Mouse (Mus musculus) hindbrain, embryonic 16.5 days (tissue): ENCODE measurements at regions not wholly inside any gene's neighbourhood (a gene's known extent, or its start where the extent isn't known, plus 50 kb on each side); places are given as distances from the start of the nearest gene placed in this dataset.

ENCODE experiments used
- ATAC-seq: fragments of 200-750 bp; cut with Nextera tagmentation; 2 replicates; pipeline ENCODE4 v1.8.0; 2017; ENCODE audit warnings: moderate TSS enrichment, moderate library complexity
- H3K27ac ChIP-seq: fragments of 300-500 bp; sonication (generic); 2 replicates; pipeline ENCODE4 v1.5.1; 2014; ENCODE audit warnings: low read depth, mild to moderate bottlenecking, control low read depth, low read length, moderate library complexity
- H3K27me3 ChIP-seq: fragments of 300-500 bp; sonication (generic); replicated peaks from 2 replicates; pipeline ENCODE4 v1.6.1; 2014; ENCODE audit warnings: low read length; ENCODE audit not compliant: control insufficient read depth, insufficient read depth
- H3K36me3 ChIP-seq: fragments of 300-500 bp; sonication (generic); 2 replicates; pipeline ENCODE4 v1.6.1; 2014; ENCODE audit warnings: mild to moderate bottlenecking, low read length, moderate library complexity, mixed read lengths; ENCODE audit not compliant: control insufficient read depth, insufficient read depth
- H3K4me1 ChIP-seq: fragments of 300-500 bp; sonication (generic); 2 replicates; pipeline ENCODE4 v1.6.1; 2014; ENCODE audit warnings: low read depth, low read length; ENCODE audit not compliant: control insufficient read depth, insufficient read depth
- H3K4me2 ChIP-seq: fragments of 300-500 bp; sonication (generic); 2 replicates; pipeline ENCODE4 v1.6.1; 2014; ENCODE audit warnings: mild to moderate bottlenecking, low read length, control low read depth, moderate library complexity
- H3K4me3 ChIP-seq: fragments of 300-500 bp; sonication (generic); 2 replicates; pipeline ENCODE4 v1.5.1; 2014; ENCODE audit warnings: mild to moderate bottlenecking, low read length, control low read depth, moderate library complexity
- H3K9ac ChIP-seq: fragments of 300-500 bp; sonication (generic); 2 replicates; pipeline ENCODE4 v1.6.1; 2014; ENCODE audit warnings: low read depth, mild to moderate bottlenecking, control low read depth, low read length, moderate library complexity
- H3K9me3 ChIP-seq: fragments of 300-500 bp; sonication (generic); 2 replicates; pipeline ENCODE4 v1.6.1; 2014; ENCODE audit warnings: mild to moderate bottlenecking, low read length, moderate library complexity; ENCODE audit not compliant: control insufficient read depth
- WGBS: fragments of 180-500 bp; shearing (Covaris S2); extraction: QIAGEN DNeasy Blood & Tissue Kit; methylation state at CpG from one replicate; pipeline ENCODE4 v1.1.7; 2014; 5-methylcytosine and 5-hydroxymethylcytosine counted together

- Histone ChIP-seq H3K9me3 (no peaks in the 10 kb centered on the region), H3K36me3 (no peaks in the 10 kb centered on the region), H3K27ac (no peak overlapping the region), H3K9ac (no peak overlapping the region), H3K4me2 (no peak overlapping the region), H3K4me3 (no peak overlapping the region), H3K4me1 (no peaks in the 10 kb centered on the region), H3K27me3 (no peaks in the 10 kb centered on the region)
- ATAC-seq: no peak
- 7% methylated on average over 3 of the region's 3 CpGs for WGBS
Observed at GRCm38 (mm10) chr1:45575131-45575530, 72.0 kb upstream of the Col5a2 start.

GRCm38 (mm10) chr1:45580466-45580865 lies 77.4 kb upstream of the Col5a2 start:
- Histone ChIP-seq H3K9me3 (no peaks in the 10 kb centered on the region), H3K4me3 (no peak overlapping the region), H3K27me3 (no peaks in the 10 kb centered on the region), H3K4me1 (no peaks in the 10 kb centered on the region), H3K4me2 (no peak overlapping the region), H3K9ac (no peak overlapping the region), H3K36me3 (no peaks in the 10 kb centered on the region), H3K27ac (no peak overlapping the region)
- WGBS: 88% methylated on average over 1 of the region's 1 CpGs
- ATAC-seq: no peak

- Histone ChIP-seq H3K4me1 (no peaks in the 10 kb centered on the region), H3K4me2 (no peak overlapping the region), H3K4me3 (no peak overlapping the region), H3K27ac (no peak overlapping the region), H3K9ac (no peak overlapping the region), H3K9me3 (no peaks in the 10 kb centered on the region), H3K27me3 (no peaks in the 10 kb centered on the region), H3K36me3 (no peaks in the 10 kb centered on the region)
- 88% methylated on average over 9 of the region's 9 CpGs for WGBS
- no peak for ATAC-seq
Observed at GRCm38 (mm10) chr1:45587351-45588025, 84.4 kb upstream of the Col5a2 start.

GRCm38 (mm10) chr1:45597316-45597715 lies 94.2 kb upstream of the Col5a2 start:
- Histone ChIP-seq H3K27ac (no peak overlapping the region), H3K4me3 (no peak overlapping the region), H3K36me3 (no peaks in the 10 kb centered on the region), H3K4me2 (no peak overlapping the region), H3K9ac (no peak overlapping the region), H3K4me1 (no peaks in the 10 kb centered on the region), H3K9me3 (no peaks in the 10 kb centered on the region), H3K27me3 (no peaks in the 10 kb centered on the region)
- 62% methylated on average over 2 of the region's 2 CpGs for WGBS
- no peak for ATAC-seq

GRCm38 (mm10) chr1:45599421-45599820 lies 96.3 kb upstream of the Col5a2 start:
- no peak for ATAC-seq
- H3K36me3 ChIP-seq: no peaks in the 10 kb centered on the region
- WGBS: 66% methylated on average over 1 of the region's 1 CpGs
- H3K4me2 ChIP-seq: no peak overlapping the region
- no peaks in the 10 kb centered on the region for H3K4me1 ChIP-seq
- no peaks in the 10 kb centered on the region for H3K9me3 ChIP-seq
- no peaks in the 10 kb centered on the region for H3K27me3 ChIP-seq
- H3K4me3 ChIP-seq: no peak overlapping the region
- no peak overlapping the region for H3K9ac ChIP-seq
- H3K27ac ChIP-seq: no peak overlapping the region

- Histone ChIP-seq H3K4me2 (no peak overlapping the region), H3K36me3 (no peaks in the 10 kb centered on the region), H3K4me1 (no peaks in the 10 kb centered on the region), H3K27me3 (no peaks in the 10 kb centered on the region), H3K9ac (no peak overlapping the region), H3K9me3 (no peaks in the 10 kb centered on the region), H3K4me3 (no peak overlapping the region), H3K27ac (no peak overlapping the region)
- no peak for ATAC-seq
- WGBS: 83% methylated on average over 3 of the region's 3 CpGs
Observed at GRCm38 (mm10) chr1:45600011-45600410, 96.9 kb upstream of the Col5a2 start.

GRCm38 (mm10) chr1:45605571-45605970 lies 102.5 kb upstream of the Col5a2 start:
- Histone ChIP-seq H3K4me2 (no peak overlapping the region), H3K36me3 (no peaks in the 10 kb centered on the region), H3K9ac (no peak overlapping the region), H3K27ac (no peak overlapping the region), H3K4me3 (no peak overlapping the region), H3K27me3 (no peaks in the 10 kb centered on the region), H3K4me1 (no peaks in the 10 kb centered on the region), H3K9me3 (no peaks in the 10 kb centered on the region)
- no peak for ATAC-seq
- WGBS: 83% methylated on average over 1 of the region's 1 CpGs

- Histone ChIP-seq H3K9me3 (no peaks in the 10 kb centered on the region), H3K9ac (no peak overlapping the region), H3K4me2 (no peak overlapping the region), H3K36me3 (no peaks in the 10 kb centered on the region), H3K4me3 (no peak overlapping the region), H3K27ac (no peak overlapping the region), H3K4me1 (no peaks in the 10 kb centered on the region), H3K27me3 (no peaks in the 10 kb centered on the region)
- ATAC-seq: no peak
Observed at GRCm38 (mm10) chr1:45608316-45608715, 105.2 kb upstream of the Col5a2 start.

GRCm38 (mm10) chr1:45619008-45619407 lies 115.9 kb upstream of the Col5a2 start:
- Histone ChIP-seq H3K27ac (no peak overlapping the region), H3K4me1 (no peaks in the 10 kb centered on the region), H3K27me3 (no peaks in the 10 kb centered on the region), H3K9me3 (no peaks in the 10 kb centered on the region), H3K9ac (no peak overlapping the region), H3K4me3 (no peak overlapping the region), H3K4me2 (no peak overlapping the region), H3K36me3 (no peaks in the 10 kb centered on the region)
- WGBS: 93% methylated on average over 2 of the region's 2 CpGs
- no peak for ATAC-seq

GRCm38 (mm10) chr1:45625921-45626320 lies 122.8 kb upstream of the Col5a2 start:
- no peaks in the 10 kb centered on the region for H3K36me3 ChIP-seq
- H3K4me3 ChIP-seq: no peak overlapping the region
- ATAC-seq: no peak
- no peaks in the 10 kb centered on the region for H3K4me1 ChIP-seq
- 90% methylated on average over 5 of the region's 5 CpGs for WGBS
- H3K9me3 ChIP-seq: no peaks in the 10 kb centered on the region
- H3K27me3 ChIP-seq: no peaks in the 10 kb centered on the region
- no peak overlapping the region for H3K4me2 ChIP-seq
- H3K9ac ChIP-seq: no peak overlapping the region
- H3K27ac ChIP-seq: no peak overlapping the region
